Mouse (Mus musculus) heart, adult 2 months (tissue): ENCODE measurements around the gene Mex3a.

Source experiments
- CTCF ChIP-seq: fragments of 200-600 bp; IDR thresholded peaks from 2 replicates; pipeline ENCODE4 v1.8.1; 2022; ENCODE audit warnings: antibody characterized with exemption, mild to moderate bottlenecking, moderate library complexity
- POLR2A ChIP-seq: fragments of 200-500 bp; IDR thresholded peaks from 2 replicates; pipeline ENCODE4 v1.6.1; 2011; ENCODE audit warnings: mild to moderate bottlenecking, low read depth, low read length, control low read depth; ENCODE audit not compliant: insufficient read depth

GRCm38 (mm10) chr3:88585769-88586168 is 53.6 kb downstream of the Mex3a start:
- TF ChIP-seq CTCF (no peak), POLR2A (no peak)
